Mouse (Mus musculus) midbrain, embryonic 11.5 days (tissue): ENCODE data around the gene Bcl2l2. TPM values are rescaled to one million over a fixed set of nuclear protein-coding genes. Genes with fewer than 3 reads are reported as not detected.

Source experiments
- ATAC-seq: fragments of 200-750 bp; cut with Nextera tagmentation; 2 replicates; pipeline ENCODE4 v1.8.0; 2017; ENCODE audit warnings: moderate TSS enrichment, moderate library complexity; ENCODE audit not compliant: low FRiP score
- DNase-seq: peaks from one replicate; pipeline ENCODE4 v3.0.0; 2015; ENCODE audit warnings: low spot score; ENCODE audit errors: missing footprints
- H3K27ac ChIP-seq: fragments of 300-500 bp; sonication (generic); 2 replicates; pipeline ENCODE4 v1.5.1; 2014; ENCODE audit warnings: low read depth, low read length
- H3K27me3 ChIP-seq: fragments of 300-500 bp; sonication (generic); 2 replicates; pipeline ENCODE4 v1.6.1; 2014; ENCODE audit warnings: mild to moderate bottlenecking, low read length, moderate library complexity, mixed read lengths; ENCODE audit not compliant: control insufficient read depth, insufficient read depth
- H3K36me3 ChIP-seq: fragments of 300-500 bp; sonication (generic); 2 replicates; pipeline ENCODE4 v1.6.1; 2014; ENCODE audit warnings: mild to moderate bottlenecking, low read length, moderate library complexity, mixed read lengths; ENCODE audit not compliant: control insufficient read depth, insufficient read depth
- H3K4me1 ChIP-seq: fragments of 300-500 bp; sonication (generic); 2 replicates; pipeline ENCODE4 v1.6.1; 2014; ENCODE audit warnings: low read length; ENCODE audit not compliant: control insufficient read depth, insufficient read depth
- H3K4me2 ChIP-seq: fragments of 300-500 bp; sonication (generic); 2 replicates; pipeline ENCODE4 v1.6.1; 2014; ENCODE audit warnings: mild to moderate bottlenecking, moderate library complexity
- H3K4me3 ChIP-seq: fragments of 300-500 bp; sonication (generic); 2 replicates; pipeline ENCODE4 v1.5.1; 2014; ENCODE audit warnings: low read depth, low read length
- H3K9ac ChIP-seq: fragments of 300-500 bp; sonication (generic); 2 replicates; pipeline ENCODE4 v1.6.1; 2014; ENCODE audit warnings: low read length
- H3K9me3 ChIP-seq: fragments of 300-500 bp; sonication (generic); 2 replicates; pipeline ENCODE4 v1.6.1; 2016; ENCODE audit warnings: low read length; ENCODE audit not compliant: control insufficient read depth
- WGBS: fragments of 180-500 bp; shearing (Covaris S2); extraction: QIAGEN DNeasy Blood & Tissue Kit; methylation state at CpG from one replicate; pipeline ENCODE4 v1.1.7; 2014; 5-methylcytosine and 5-hydroxymethylcytosine counted together
- polyA plus RNA-seq: library from polyadenylated mRNA; unstranded; fragments of >200 nt; fragmentation: Nextera tagmentation; extraction: Ambion mirVana; gene quantifications from 2 replicates; pipeline ENCODE4 v1.2.1, GENCODE M21; 2014

The Bcl2l2 gene
- 2.4 and 3.3 TPM in 2 replicates for polyA plus RNA-seq

GRCm38 (mm10) chr14:54883154-54884021 is at the start of gene Bcl2l2, which contains the start of gene Gm20521:
Bcl2l2 (plus strand) TSS chr14:54883377.
Gm20521 (plus strand) TSS chr14:54883441.
- DNase-seq = peak; percentile 98
- peaks cover 14% of the 10 kb centered on the region for H3K4me1 ChIP-seq
- H3K4me3 ChIP-seq = peak within 1 kb of the TSS; percentile 47
- under 1% methylated on average over 27 of the region's 27 CpGs for WGBS
- no peaks in the 10 kb centered on the region for H3K9me3 ChIP-seq
- H3K27ac ChIP-seq = peak within 1 kb of the TSS; percentile 55
- peak within 1 kb of the TSS; percentile 69 for H3K4me2 ChIP-seq
- H3K27me3 ChIP-seq = no peaks in the 10 kb centered on the region
- no peaks in the 10 kb centered on the region for H3K36me3 ChIP-seq
- peak within 1 kb of the TSS; percentile 75 for H3K9ac ChIP-seq
- ATAC-seq = peak; percentile 93

GRCm38 (mm10) chr14:54843461-54843860 is 39.7 kb upstream of the Bcl2l2 start:
- no peaks in the 10 kb centered on the region for H3K4me1 ChIP-seq
- no peak for ATAC-seq
- no peak overlapping the region for H3K4me2 ChIP-seq
- no peaks in the 10 kb centered on the region for H3K9me3 ChIP-seq
- no peak overlapping the region for H3K4me3 ChIP-seq
- H3K36me3 ChIP-seq = no peaks in the 10 kb centered on the region
- H3K9ac ChIP-seq = no peak overlapping the region
- no peak overlapping the region for H3K27ac ChIP-seq
- 4% methylated on average over 4 of the region's 4 CpGs for WGBS
- peak; percentile 85 for DNase-seq
- H3K27me3 ChIP-seq = no peaks in the 10 kb centered on the region

GRCm38 (mm10) chr14:54855726-54856125 is 27.5 kb upstream of the Bcl2l2 start:
- H3K36me3 ChIP-seq = peaks cover 4% of the 10 kb centered on the region; the same call in 1 of the 2 replicates
- H3K9me3 ChIP-seq = no peaks in the 10 kb centered on the region
- no peak overlapping the region for H3K4me2 ChIP-seq
- ATAC-seq (no peak), DNase-seq (no peak)
- H3K4me1 ChIP-seq = no peaks in the 10 kb centered on the region
- no peak overlapping the region for H3K27ac ChIP-seq
- H3K4me3 ChIP-seq = no peak overlapping the region
- H3K9ac ChIP-seq = no peak overlapping the region
- no peaks in the 10 kb centered on the region for H3K27me3 ChIP-seq
- 97% methylated on average over 3 of the region's 3 CpGs for WGBS

GRCm38 (mm10) chr14:54856703-54857102 is 26.5 kb upstream of the Bcl2l2 start:
- H3K9me3 ChIP-seq = no peaks in the 10 kb centered on the region
- H3K27me3 ChIP-seq = no peaks in the 10 kb centered on the region
- no peaks in the 10 kb centered on the region for H3K4me1 ChIP-seq
- 88% methylated on average over 7 of the region's 7 CpGs for WGBS
- no peak for DNase-seq
- H3K36me3 ChIP-seq = peaks cover 4% of the 10 kb centered on the region; the same call in 1 of the 2 replicates
- H3K4me2 ChIP-seq = no peak overlapping the region
- no peak overlapping the region for H3K4me3 ChIP-seq
- no peak overlapping the region for H3K9ac ChIP-seq
- no peak for ATAC-seq
- H3K27ac ChIP-seq = no peak overlapping the region

- Histone ChIP-seq H3K4me2 (no peak overlapping the region), H3K27ac (no peak overlapping the region), H3K9me3 (no peaks in the 10 kb centered on the region), H3K36me3 (peaks cover 4% of the 10 kb centered on the region; the same call in 1 of the 2 replicates), H3K4me3 (no peak overlapping the region), H3K9ac (no peak overlapping the region), H3K4me1 (no peaks in the 10 kb centered on the region), H3K27me3 (no peaks in the 10 kb centered on the region)
- no peak for ATAC-seq
- WGBS = 88% methylated on average over 9 of the region's 9 CpGs
- no peak for DNase-seq
Measured at GRCm38 (mm10) chr14:54857891-54858290, 25.3 kb upstream of the Bcl2l2 start.

GRCm38 (mm10) chr14:54860511-54860910 is 22.7 kb upstream of the Bcl2l2 start:
- Histone ChIP-seq H3K4me3 (no peak overlapping the region), H3K27ac (no peak overlapping the region), H3K9me3 (no peaks in the 10 kb centered on the region), H3K4me1 (0 out of 2 replicates have a peak, but pooled peaks cover 3% of the 10 kb centered on the region), H3K36me3 (peaks cover 4% of the 10 kb centered on the region; the same call in 1 of the 2 replicates), H3K27me3 (no peaks in the 10 kb centered on the region), H3K9ac (no peak overlapping the region), H3K4me2 (no peak overlapping the region)
- WGBS = 41% methylated on average over 2 of the region's 2 CpGs
- DNase-seq (peak; percentile 89), ATAC-seq (no peak)

GRCm38 (mm10) chr14:54863501-54864312 is 19.5 kb upstream of the Bcl2l2 start:
- peak; percentile 100 for ATAC-seq
- Histone ChIP-seq H3K27me3 (no peaks in the 10 kb centered on the region), H3K36me3 (no peaks in the 10 kb centered on the region), H3K9ac (peak overlapping the region; percentile 95), H3K27ac (peak overlapping the region; percentile 74), H3K4me2 (peak overlapping the region; percentile 74), H3K4me3 (peak overlapping the region; percentile 86), H3K4me1 (0 out of 2 replicates have a peak, but pooled peaks cover 3% of the 10 kb centered on the region), H3K9me3 (no peaks in the 10 kb centered on the region)
- peak; percentile 98 for DNase-seq
- whole genome bisulfite sequencing = under 1% methylated on average over 51 of the region's 56 CpGs

- H3K27ac ChIP-seq = peak overlapping the region; percentile 74; the same call in 1 of the 2 replicates
- H3K27me3 ChIP-seq = no peaks in the 10 kb centered on the region
- H3K9me3 ChIP-seq = no peaks in the 10 kb centered on the region
- peak overlapping the region; percentile 86 for H3K4me3 ChIP-seq
- H3K4me2 ChIP-seq = peak overlapping the region; percentile 74
- H3K9ac ChIP-seq = peak overlapping the region; percentile 60
- H3K4me1 ChIP-seq = 0 out of 2 replicates have a peak, but pooled peaks cover 3% of the 10 kb centered on the region
- peak; percentile 34 for ATAC-seq
- 16% methylated on average over 21 of the region's 21 CpGs for WGBS
- no peak for DNase-seq
- no peaks in the 10 kb centered on the region for H3K36me3 ChIP-seq
Measured at GRCm38 (mm10) chr14:54864313-54865036, 18.7 kb upstream of the Bcl2l2 start.
